Mouse (Mus musculus) forelimb bud, embryonic 11.5 days (tissue): Measurements from ENCODE around the gene Galnt6.

ENCODE experiments used
- DNase-seq: peaks from one replicate; pipeline ENCODE4 v3.0.0-alpha.2; 2012; ENCODE audit warnings: low read depth, low spot score

The Galnt6 gene

DNA sequence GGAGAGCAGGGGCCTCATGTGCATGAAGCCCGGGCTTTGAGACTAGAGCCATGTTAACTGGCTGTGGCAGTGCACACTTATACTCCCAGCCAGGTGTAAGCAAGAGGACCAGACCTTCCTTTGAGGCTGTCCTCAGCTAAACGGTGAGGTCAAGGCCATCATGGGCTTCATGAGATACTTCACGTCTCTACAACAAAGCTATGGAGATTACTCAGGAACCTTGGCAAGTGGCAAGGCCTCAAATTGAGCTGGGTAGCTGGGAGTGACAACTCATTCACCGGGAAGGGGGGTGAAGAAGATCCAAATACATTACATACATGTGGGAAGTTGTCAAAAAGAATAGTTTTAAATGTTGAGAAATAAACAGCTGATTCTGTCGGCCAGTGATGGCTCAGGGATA, 68.4 kb downstream of the Galnt6 start:
- DNase-seq, result no peak

DNA sequence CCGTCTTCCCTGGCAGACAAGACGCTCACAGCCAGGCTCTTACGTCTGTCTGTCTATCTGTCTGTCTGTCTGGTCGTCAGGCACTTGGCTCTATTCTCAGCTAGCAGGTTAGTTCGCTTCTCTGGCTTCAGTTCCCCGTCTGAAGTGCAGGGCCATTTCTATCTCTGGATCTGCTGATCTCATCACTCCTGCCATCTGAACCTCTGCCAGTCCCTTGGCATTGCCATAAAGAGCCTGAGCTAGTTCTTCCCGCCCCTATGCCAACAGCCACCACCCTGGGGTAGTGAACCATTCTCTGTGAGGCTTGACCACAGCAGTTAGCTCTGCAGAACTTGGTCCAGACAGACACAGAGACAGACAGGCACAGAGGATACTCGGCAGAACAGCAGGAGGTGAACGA, 68.9 kb downstream of the Galnt6 start:
- DNase-seq, result no peak

DNA sequence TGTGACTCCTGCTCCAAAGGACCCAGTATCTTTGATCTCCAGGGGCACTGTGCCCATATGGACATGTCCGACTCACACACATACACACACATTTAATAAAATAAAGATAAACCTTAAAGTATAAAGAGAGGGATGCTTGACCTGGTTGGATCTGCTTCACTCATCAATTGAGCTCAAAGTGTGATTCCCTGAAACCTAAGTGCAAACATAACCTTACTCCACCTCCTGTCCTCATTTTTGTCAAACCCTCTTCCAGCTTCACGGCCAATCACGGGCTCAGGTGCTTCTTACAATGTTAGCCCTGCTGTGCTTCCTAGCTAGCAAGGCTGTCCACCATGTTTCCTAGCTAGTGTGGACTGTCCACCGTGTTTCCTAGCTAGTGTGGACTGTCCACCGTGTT, 74.0 kb downstream of the Galnt6 start:
- DNase-seq, result no peak

DNA sequence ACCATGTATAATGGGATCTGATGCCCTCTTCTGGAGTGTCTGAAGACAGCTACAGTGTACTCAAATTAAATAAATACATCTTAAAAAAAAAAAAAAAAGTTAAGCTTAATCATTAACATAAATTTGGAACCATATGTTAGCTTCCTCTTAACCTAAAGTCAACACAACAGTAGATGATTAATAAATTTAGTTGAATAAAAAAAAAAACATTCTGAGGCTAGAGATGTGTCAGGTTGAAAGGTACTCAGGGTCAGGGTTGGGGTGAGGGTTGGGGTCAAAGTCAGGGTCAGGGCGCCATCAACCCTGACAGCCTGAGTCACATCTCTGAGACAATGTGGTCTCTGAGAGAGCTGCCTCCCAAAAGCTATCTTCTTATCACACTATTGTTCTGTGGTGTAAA, 74.9 kb downstream of the Galnt6 start:
- DNase-seq, result no peak

DNA sequence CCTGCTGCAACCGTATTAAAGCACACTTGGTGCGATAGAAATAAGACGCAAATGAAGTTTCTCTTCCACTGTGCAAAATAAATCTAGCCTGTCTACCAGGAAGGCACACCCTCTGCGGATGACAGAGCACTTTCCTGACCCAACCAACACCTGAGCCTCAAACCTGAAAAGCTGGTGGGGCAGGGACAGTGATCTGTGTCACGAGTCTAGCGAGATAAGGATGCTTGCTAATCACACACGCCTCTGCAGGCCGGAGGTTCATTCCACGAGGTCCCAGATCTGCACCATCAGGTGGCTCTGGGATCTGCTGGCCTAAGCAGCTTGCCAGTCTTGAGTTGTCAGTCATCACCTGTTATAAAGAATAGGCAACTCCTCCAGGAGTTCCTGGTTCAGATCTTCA, 77.6 kb downstream of the Galnt6 start:
- DNase-seq, result no peak

DNA sequence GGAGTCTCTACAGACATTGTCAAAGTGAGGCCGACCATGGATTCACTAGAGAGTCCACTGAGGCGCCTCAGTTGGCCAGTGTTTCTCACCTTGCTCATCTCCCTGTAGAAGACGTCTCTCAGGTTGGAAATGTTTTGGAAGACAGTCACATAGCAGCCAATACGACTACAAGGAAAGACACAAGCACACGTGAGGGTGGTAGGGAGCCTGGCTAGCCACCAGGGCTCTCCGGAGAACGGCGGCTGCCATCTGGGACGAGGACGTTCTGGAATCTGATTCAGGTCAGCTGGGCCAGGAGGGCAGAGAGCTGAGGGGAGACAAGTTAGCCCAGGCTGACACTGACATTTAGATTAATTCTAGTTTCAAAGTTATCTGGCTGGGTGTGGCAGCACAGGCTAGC, 79.1 kb downstream of the Galnt6 start:
- no peak for DNase-seq

DNA sequence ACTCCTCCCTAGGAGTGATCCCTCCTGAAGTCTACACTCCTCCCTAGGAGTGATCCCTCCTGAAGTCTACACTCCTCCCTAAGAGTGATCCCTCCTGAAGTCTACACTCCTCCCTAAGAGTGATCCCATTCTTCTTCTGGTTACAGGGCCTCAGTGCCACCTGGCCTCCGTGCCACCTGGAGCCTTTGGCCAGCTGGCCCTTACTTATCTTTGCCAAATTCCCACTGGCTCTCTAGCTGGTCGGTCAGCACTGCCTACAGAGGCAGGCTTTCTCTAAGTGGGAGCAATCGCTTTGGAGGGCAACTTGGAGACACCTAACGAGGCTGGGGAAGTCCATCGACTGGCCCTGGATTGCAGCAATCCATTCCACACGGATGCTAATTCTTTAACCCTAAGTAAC, 83.0 kb downstream of the Galnt6 start:
- no peak for DNase-seq

DNA sequence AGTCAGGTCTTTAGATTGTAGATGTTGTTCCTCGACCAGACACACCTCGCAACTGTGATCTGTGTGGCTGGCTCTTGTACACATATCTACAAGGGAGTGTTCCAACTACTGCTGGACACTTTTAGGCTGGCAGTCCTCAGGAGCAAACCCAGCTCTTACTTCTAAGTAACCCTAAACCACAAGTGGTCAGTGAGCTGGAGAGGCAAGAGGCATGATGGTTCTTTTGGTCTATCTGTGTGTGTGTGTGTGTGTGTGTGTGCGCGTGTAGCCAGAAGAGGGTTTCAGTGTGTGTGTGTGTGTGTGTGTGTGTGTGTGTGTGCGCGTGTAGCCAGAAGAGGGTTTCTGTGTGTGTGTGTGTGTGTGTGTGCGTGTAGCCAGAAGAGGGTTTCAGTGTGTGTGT, 86.7 kb downstream of the Galnt6 start:
- DNase-seq, result no peak
